Mouse (Mus musculus) cerebellum, adult 9-10 months (tissue): ENCODE data around the gene BC147527.
"Not testable (repeated sequence)": the region's sequence is repeated elsewhere in the genome, so short reads cannot be mapped to it uniquely, and the experiment has no call there.

Experiments used
- DNase-seq: peaks from one replicate; pipeline ENCODE4 v3.0.0; 2022

Gene BC147527

GRCm38 (mm10) chr13:120299991-120300442 lies at the start of gene BC147527:
Gene BC147527, plus strand, starts transcription at chr13:120300392.
- DNase-seq, result no peak

- not testable (repeated sequence) for DNase-seq
Measured at GRCm38 (mm10) chr13:120251208-120251924, 48.8 kb upstream of the BC147527 start.

GRCm38 (mm10) chr13:120258817-120259658 lies 41.2 kb upstream of the BC147527 start:
- not testable (repeated sequence) for DNase-seq

- not testable (repeated sequence) for DNase-seq
Measured at GRCm38 (mm10) chr13:120259718-120260117, 40.5 kb upstream of the BC147527 start.

- DNase-seq, result not testable (repeated sequence)
Measured at GRCm38 (mm10) chr13:120262870-120263269, 37.3 kb upstream of the BC147527 start, which contains the start of gene AF067061. Gene AF067061, plus strand, starts transcription at chr13:120263114.

GRCm38 (mm10) chr13:120277837-120278236 lies 22.4 kb upstream of the BC147527 start:
- DNase-seq, result not testable (repeated sequence)

GRCm38 (mm10) chr13:120278784-120279183 lies 21.4 kb upstream of the BC147527 start:
- no peak for DNase-seq

GRCm38 (mm10) chr13:120299324-120299894 lies 783 bp upstream of the BC147527 start:
- no peak for DNase-seq

- DNase-seq, result no peak
Measured at GRCm38 (mm10) chr13:120300853-120301252, 661 bp downstream of the BC147527 start.

- no peak for DNase-seq
Measured at GRCm38 (mm10) chr13:120310749-120311148, 10.6 kb downstream of the BC147527 start.

GRCm38 (mm10) chr13:120313584-120313983 lies 13.4 kb downstream of the BC147527 start:
- no peak for DNase-seq

GRCm38 (mm10) chr13:120316578-120316977 lies 16.4 kb downstream of the BC147527 start, which contains the start of gene Tcstv3:
Gene Tcstv3, plus strand, starts transcription at chr13:120316878.
- DNase-seq, result not testable (repeated sequence)

- no peak for DNase-seq
Measured at GRCm38 (mm10) chr13:120320183-120320582, 20.0 kb downstream of the BC147527 start.

GRCm38 (mm10) chr13:120320721-120321120 lies 20.5 kb downstream of the BC147527 start:
- DNase-seq, result no peak
